Mouse (Mus musculus) midbrain, embryonic 10.5 days (tissue): ENCODE results near the gene Apeh. TPM values are rescaled to one million over a fixed set of nuclear protein-coding genes. Genes with fewer than 3 reads are reported as not detected.

Source experiments
- DNase-seq: peaks from one replicate; pipeline ENCODE4 v3.0.0-alpha.2; 2017; ENCODE audit warnings: low spot score
- H3K27ac ChIP-seq: fragments of 300-500 bp; sonication (generic); replicated peaks from 2 replicates; pipeline ENCODE4 v1.5.1; 2016; ENCODE audit warnings: mild to moderate bottlenecking
- H3K27me3 ChIP-seq: fragments of 300-500 bp; sonication (generic); 2 replicates; pipeline ENCODE4 v1.6.1; 2016; ENCODE audit warnings: low read depth, mild to moderate bottlenecking; ENCODE audit not compliant: poor library complexity, severe bottlenecking
- H3K36me3 ChIP-seq: fragments of 300-500 bp; sonication (generic); 2 replicates; pipeline ENCODE4 v1.6.1; 2016; ENCODE audit warnings: mild to moderate bottlenecking, moderate library complexity
- H3K4me1 ChIP-seq: fragments of 300-500 bp; sonication (generic); 2 replicates; pipeline ENCODE4 v1.6.1; 2016
- H3K4me3 ChIP-seq: fragments of 300-500 bp; sonication (generic); 2 replicates; pipeline ENCODE4 v1.5.1; 2016; ENCODE audit warnings: mild to moderate bottlenecking, moderate library complexity
- H3K9me3 ChIP-seq: fragments of 300-500 bp; sonication (generic); replicated peaks from 2 replicates; pipeline ENCODE4 v1.6.1; 2016; ENCODE audit warnings: mild to moderate bottlenecking
- WGBS: fragments of 180-500 bp; shearing (Covaris S2); methylation state at CpG from one replicate; pipeline ENCODE4 v1.1.7; 2016; 5-methylcytosine and 5-hydroxymethylcytosine counted together
- microRNA-seq: library from miRNA; unstranded; fragments of <30 nt; microRNA quantifications from one replicate; pipeline ENCODE4, GENCODE M21; 2017
- polyA plus RNA-seq: library from polyadenylated mRNA; unstranded; fragments of >200 nt; fragmentation: Nextera tagmentation; extraction: Ambion mirVana; gene quantifications from 2 replicates; pipeline ENCODE4 v1.2.1, GENCODE M21; 2016

The Apeh gene
- polyA plus RNA-seq, 1 experiment from 2014 or later: 71.2 TPM

- Histone ChIP-seq H3K27ac (no peak overlapping the region), H3K27me3 (no peaks in the 10 kb centered on the region), H3K4me1 (peaks cover 33% of the 10 kb centered on the region), H3K36me3 (peaks cover 67% of the 10 kb centered on the region), H3K9me3 (no peaks in the 10 kb centered on the region), H3K4me3 (no peak overlapping the region)
- WGBS: 73% methylated on average over 7 of the region's 7 CpGs
- DNase-seq: no peak
These were observed 42.0 kb downstream of the Apeh start for GRCm38 (mm10) chr9:108052411-108052810.

DNA sequence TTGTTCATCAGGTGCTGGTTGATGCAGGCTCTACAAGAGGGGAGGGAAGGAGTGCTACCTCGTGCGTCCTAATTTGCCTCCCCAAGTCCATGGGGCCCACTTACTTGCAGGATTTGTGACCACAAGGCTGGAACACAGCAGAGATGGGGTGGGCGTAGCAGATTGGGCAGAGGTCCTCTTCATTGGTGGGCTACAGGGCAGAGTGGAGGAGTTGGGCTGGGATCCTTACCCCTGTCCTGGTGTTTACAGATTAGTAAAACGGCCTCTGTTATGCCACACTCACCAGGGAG lies 42.5 kb downstream of the Apeh start:
- Histone ChIP-seq H3K4me3 (no peak overlapping the region; the same call in 1 of the 2 replicates), H3K27ac (no peak overlapping the region), H3K4me1 (peaks cover 34% of the 10 kb centered on the region), H3K27me3 (no peaks in the 10 kb centered on the region), H3K9me3 (no peaks in the 10 kb centered on the region), H3K36me3 (peaks cover 67% of the 10 kb centered on the region)
- WGBS: 88% methylated on average over 4 of the region's 4 CpGs
- no peak for DNase-seq

DNA sequence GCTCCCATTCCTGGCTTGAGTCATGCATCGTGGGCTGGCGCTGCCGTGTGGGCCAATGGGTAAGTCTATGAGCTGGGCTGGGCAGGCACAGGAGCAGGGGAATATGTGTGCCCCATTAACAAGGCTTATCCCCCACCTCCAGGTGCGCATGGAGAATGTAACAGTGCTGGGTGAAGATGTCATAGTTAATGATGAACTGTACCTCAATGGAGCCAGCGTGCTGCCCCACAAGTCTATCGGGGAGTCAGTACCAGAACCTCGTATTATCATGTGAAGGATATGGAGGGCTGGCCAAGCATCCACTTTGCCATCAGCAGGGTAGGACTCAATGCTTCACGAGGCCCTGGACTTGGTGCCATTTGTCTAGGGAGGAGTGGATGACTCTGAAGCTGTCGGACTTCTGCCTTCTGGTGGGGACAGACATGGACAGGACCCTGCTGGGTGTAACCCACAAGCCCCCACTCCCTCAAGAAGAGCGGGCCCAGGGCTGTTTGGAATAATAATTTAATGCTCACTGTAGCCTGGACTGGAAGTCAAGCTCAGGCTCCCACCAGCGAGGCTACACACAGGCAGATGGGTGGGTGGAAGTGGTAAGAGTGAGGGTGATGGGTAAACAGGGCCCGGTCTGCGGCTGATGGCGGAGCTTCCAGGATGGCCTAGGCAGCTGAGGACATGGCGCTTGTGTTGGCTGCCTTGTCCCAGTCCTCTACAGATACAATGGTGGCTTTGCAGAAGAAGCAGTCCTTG lies 43.0 kb downstream of the Apeh start:
- Histone ChIP-seq H3K4me3 (no peak overlapping the region), H3K27ac (no peak overlapping the region), H3K9me3 (no peaks in the 10 kb centered on the region), H3K4me1 (peaks cover 34% of the 10 kb centered on the region), H3K27me3 (no peaks in the 10 kb centered on the region), H3K36me3 (peaks cover 67% of the 10 kb centered on the region)
- WGBS: 93% methylated on average over 15 of the region's 15 CpGs
- no peak for DNase-seq

DNA sequence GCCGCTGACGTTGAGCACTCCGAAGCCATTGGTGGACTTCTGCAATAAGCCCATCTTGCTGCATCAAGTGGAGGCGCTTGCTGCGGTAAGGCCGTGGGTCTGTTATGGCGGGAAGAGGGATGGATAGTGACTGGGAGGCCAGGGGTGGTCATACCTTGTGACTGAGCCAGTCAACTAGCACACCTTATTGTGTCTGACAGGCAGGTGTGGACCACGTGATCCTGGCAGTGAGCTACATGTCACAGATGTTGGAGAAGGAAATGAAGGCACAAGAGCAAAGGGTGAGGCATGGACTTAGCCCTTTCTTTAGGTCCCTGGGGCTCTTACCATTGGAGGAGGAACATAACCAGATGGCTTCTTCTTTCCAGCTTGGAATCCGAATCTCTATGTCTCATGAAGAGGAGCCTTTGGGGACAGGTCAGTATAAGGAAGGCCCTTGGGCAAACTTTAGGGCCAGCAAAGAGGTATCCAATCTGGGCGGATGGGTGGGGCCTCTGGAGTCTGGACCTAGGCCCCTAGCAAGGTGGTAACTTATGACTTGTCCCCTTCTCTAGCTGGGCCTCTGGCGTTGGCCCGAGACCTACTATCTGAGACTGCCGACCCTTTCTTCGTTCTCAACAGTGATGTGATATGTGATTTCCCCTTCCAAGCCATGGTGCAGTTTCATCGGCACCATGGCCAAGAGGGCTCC lies 44.7 kb downstream of the Apeh start:
- Histone ChIP-seq H3K27me3 (no peaks in the 10 kb centered on the region), H3K4me3 (peak overlapping the region; percentile 62), H3K36me3 (peaks cover 67% of the 10 kb centered on the region), H3K4me1 (peaks cover 34% of the 10 kb centered on the region), H3K9me3 (no peaks in the 10 kb centered on the region), H3K27ac (peak overlapping the region; percentile 76)
- DNase-seq: no peak
- WGBS: 44% methylated on average over 15 of the region's 15 CpGs

DNA sequence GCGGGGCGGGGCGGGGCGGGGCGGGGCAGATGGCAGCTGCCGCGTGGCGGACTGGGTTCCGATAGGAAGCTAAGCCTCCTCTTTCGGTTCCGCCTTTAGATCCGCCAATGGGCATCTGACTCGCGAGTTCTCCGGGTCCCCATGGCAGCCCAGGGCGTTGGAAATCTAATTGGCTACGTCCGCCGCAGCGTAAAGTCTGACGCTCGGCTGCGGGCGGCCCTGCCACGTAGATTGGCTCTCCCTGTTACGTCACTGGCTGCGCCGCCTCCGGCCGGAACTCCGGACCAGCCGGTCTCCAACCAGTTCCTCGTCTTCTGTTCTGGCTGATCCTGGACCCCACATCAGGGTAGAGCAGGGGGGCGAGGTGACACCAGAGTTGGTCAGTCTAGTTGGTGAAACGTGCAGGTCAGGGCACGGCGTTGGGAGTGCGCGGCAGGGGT lies 45.4 kb downstream of the Apeh start, which contains the start of gene Gmppb:
Gene Gmppb, plus strand, starts transcription at position 227 of the 440 bp plus-strand sequence.
- peak; percentile 96 for DNase-seq
- H3K27ac ChIP-seq: peak within 1 kb of the TSS; percentile 76
- H3K9me3 ChIP-seq: no peaks in the 10 kb centered on the region
- H3K4me3 ChIP-seq: peak within 1 kb of the TSS; percentile 62
- under 1% methylated on average over 39 of the region's 39 CpGs for WGBS
- H3K27me3 ChIP-seq: no peaks in the 10 kb centered on the region
- peaks cover 63% of the 10 kb centered on the region for H3K36me3 ChIP-seq
- peaks cover 34% of the 10 kb centered on the region for H3K4me1 ChIP-seq

- Histone ChIP-seq H3K27ac (peak overlapping the region; percentile 76), H3K27me3 (no peaks in the 10 kb centered on the region), H3K4me3 (peak overlapping the region; percentile 62), H3K36me3 (peaks cover 60% of the 10 kb centered on the region), H3K9me3 (no peaks in the 10 kb centered on the region), H3K4me1 (peaks cover 34% of the 10 kb centered on the region)
- no peak for DNase-seq
- under 1% methylated on average over 19 of the region's 19 CpGs for WGBS
These were observed 45.8 kb downstream of the Apeh start for GRCm38 (mm10) chr9:108048566-108048955.

- Histone ChIP-seq H3K9me3 (no peaks in the 10 kb centered on the region), H3K4me3 (peak overlapping the region; percentile 62), H3K36me3 (peaks cover 64% of the 10 kb centered on the region), H3K27me3 (no peaks in the 10 kb centered on the region), H3K27ac (peak overlapping the region; percentile 76), H3K4me1 (peaks cover 28% of the 10 kb centered on the region)
- DNase-seq: no peak
- WGBS: 55% methylated on average over 17 of the region's 17 CpGs
These were observed 46.5 kb downstream of the Apeh start for GRCm38 (mm10) chr9:108047601-108048565.

DNA sequence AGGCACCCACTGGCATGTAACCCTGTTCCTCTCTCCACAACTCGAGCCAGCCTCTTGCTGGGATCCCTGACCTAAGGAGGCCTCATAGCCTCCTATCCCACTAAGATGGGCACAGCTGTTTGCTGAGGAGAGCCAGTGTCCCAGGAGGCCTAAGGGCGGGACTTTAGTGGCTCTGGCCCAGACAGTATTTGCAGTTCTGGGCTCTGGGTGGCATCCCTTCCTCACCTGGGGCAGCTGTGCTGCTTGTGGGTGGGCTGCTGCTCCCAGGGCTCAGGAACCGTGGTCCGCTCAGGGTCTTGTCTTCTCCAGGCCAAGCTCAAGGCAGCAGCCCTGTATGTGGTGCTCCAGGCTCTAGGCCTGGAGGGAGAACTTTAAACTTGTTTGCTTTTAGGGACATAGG lies 47.8 kb downstream of the Apeh start:
- 85% methylated on average over 4 of the region's 4 CpGs for WGBS
- Histone ChIP-seq H3K9me3 (no peaks in the 10 kb centered on the region), H3K27me3 (no peaks in the 10 kb centered on the region), H3K36me3 (peaks cover 69% of the 10 kb centered on the region), H3K4me3 (no peak overlapping the region), H3K4me1 (peaks cover 27% of the 10 kb centered on the region), H3K27ac (no peak overlapping the region)
- DNase-seq: no peak

DNA sequence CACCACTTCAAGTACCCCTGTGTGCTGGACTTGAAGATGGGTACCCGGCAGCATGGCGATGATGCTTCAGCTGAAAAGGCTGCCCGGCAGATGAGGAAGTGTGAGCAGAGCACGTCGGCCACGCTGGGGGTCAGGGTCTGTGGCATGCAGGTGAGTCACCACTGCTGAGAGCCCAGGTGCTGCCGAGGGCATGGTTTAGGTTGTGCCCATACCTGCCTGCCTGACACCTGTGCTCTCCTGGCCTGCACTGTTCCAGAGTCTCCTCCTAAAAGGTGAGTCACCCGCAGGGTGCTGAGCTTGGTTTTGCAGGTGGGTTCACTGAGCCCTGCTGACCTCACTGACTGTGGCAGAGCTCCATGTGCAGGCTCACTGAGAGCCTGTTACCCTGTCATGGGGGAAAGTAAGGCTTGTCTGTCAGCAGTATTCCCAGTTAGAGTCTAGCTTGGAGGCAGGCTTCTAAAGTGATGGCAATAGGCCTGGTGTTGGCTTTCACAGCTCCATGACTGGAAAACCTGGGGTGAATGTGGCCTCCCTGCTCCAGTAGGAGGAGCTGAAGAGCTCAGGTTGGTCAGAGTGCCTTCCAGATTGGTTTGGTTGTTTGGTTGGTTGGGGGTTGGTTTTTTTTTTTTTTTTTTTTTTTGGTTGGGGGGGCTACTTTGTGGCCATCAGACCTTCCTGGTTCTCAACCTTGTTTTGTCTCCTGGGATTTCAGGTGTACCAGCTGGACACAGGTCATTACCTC lies 49.5 kb downstream of the Apeh start:
- DNase-seq: no peak
- no peaks in the 10 kb centered on the region for H3K27me3 ChIP-seq

More for the DNA sequence above, 49.5 kb downstream of the Apeh start:
- no peak overlapping the region for H3K27ac ChIP-seq
- peaks cover 70% of the 10 kb centered on the region for H3K36me3 ChIP-seq
- 95% methylated on average over 8 of the region's 8 CpGs for WGBS
- H3K4me3 ChIP-seq: no peak overlapping the region
- peaks cover 22% of the 10 kb centered on the region for H3K4me1 ChIP-seq
- no peaks in the 10 kb centered on the region for H3K9me3 ChIP-seq

Small RNA genes lying within 50 kb of the gene (microRNA-seq; reads per million reads assigned to microRNA genes)
- gene Gm47303 (not detected), gene Mir7088 (not detected)

Other genes with a start within 250 kb of the Apeh start
- gene Rbm6, start 221.4 kb downstream of the Apeh start, polyA plus RNA-seq: 101 and 115 TPM in 2 replicates
- 11.6 and 15.3 TPM in 2 replicates for gene Mon1a, start 206.5 kb downstream of the Apeh start, polyA plus RNA-seq
- gene Mst1r, start 187.7 kb downstream of the Apeh start, polyA plus RNA-seq: 0.78 and 0.79 TPM in 2 replicates
- gene Actl11, start 166.1 kb downstream of the Apeh start, polyA plus RNA-seq: not detected in 2 replicates
- 20.9 and 23.0 TPM in 2 replicates for gene Camkv, start 158.9 kb downstream of the Apeh start, polyA plus RNA-seq
- 35.8 and 41.7 TPM in 2 replicates for gene Traip, start 144.5 kb downstream of the Apeh start, polyA plus RNA-seq
- gene Uba7, start 119.1 kb downstream of the Apeh start, polyA plus RNA-seq: 6.5 and 8.1 TPM in 2 replicates
- 0.83 and 1.2 TPM in 2 replicates for gene Gm20661, start 111.5 kb downstream of the Apeh start, polyA plus RNA-seq
- gene Inka1, start 108.7 kb downstream of the Apeh start, polyA plus RNA-seq: 29.7 and 32.1 TPM in 2 replicates
- 2.2 and 3.2 TPM in 2 replicates for gene Cdhr4, start 102.1 kb downstream of the Apeh start, polyA plus RNA-seq
- gene Gm20662, start 98.3 kb downstream of the Apeh start, polyA plus RNA-seq: 0.07 TPM in 1 of 2 replicates, not detected in the other
- gene Ip6k1, start 92.1 kb downstream of the Apeh start, polyA plus RNA-seq: 53.8 and 64.0 TPM in 2 replicates
- gene Gmppb, start 45.4 kb downstream of the Apeh start, polyA plus RNA-seq: 26.0 and 26.2 TPM in 2 replicates
- gene Amigo3, start 41.4 kb downstream of the Apeh start, polyA plus RNA-seq: 2.6 and 3.8 TPM in 2 replicates
- gene Mst1, start 14.2 kb downstream of the Apeh start, polyA plus RNA-seq: 0.78 and 0.87 TPM in 2 replicates
- gene Rnf123, start 11.3 kb downstream of the Apeh start, polyA plus RNA-seq: 32.2 and 39.6 TPM in 2 replicates
- gene Bsn, start 95.8 kb upstream of the Apeh start, polyA plus RNA-seq: 1.1 and 1.7 TPM in 2 replicates
- 71.1 and 77.0 TPM in 2 replicates for gene Dag1, start 169.4 kb upstream of the Apeh start, polyA plus RNA-seq
- 44.4 and 57.3 TPM in 2 replicates for gene Nicn1, start 195.8 kb upstream of the Apeh start, polyA plus RNA-seq
- gene Amt, start 202.2 kb upstream of the Apeh start, polyA plus RNA-seq: 37.9 and 39.2 TPM in 2 replicates
- 272 and 276 TPM in 2 replicates for gene Rhoa, start 211.5 kb upstream of the Apeh start, polyA plus RNA-seq
- 17.8 and 26.2 TPM in 2 replicates for gene Tcta, start 211.6 kb upstream of the Apeh start, polyA plus RNA-seq
- 767 and 792 TPM in 2 replicates for gene Gpx1, start 244.3 kb upstream of the Apeh start, polyA plus RNA-seq